15 mouse cellular contexts compared by ENCODE assay signal in genomic region chr1:136579360-136579759, GRCm38 (mm10). TPM values are rescaled to one million over a fixed set of nuclear protein-coding genes. Genes with fewer than 3 reads are reported as not detected.
A peak's percentile ranks its signal among the peaks of the same experiment; 100 is the strongest.
DNase-seq lines count a peak whose midpoint lies in the region; ATAC-seq and TF ChIP-seq lines count a peak whose summit lies in the region.
"Had no signal": no experiment of that assay in that cellular context is flagged by ENCODE, and none has a peak within 500 bp of the region (broad histone marks: within the 10 kb centered on the region; RNA-seq: fewer than 3 reads in every experiment).

No protein-coding gene starts in this region.

- WGBS in liver, embryonic 12.5 days (ENCODE audit: insufficient replicate concordance): 18% methylated on average over 14 of the region's 14 CpGs
- 8% methylated on average over 14 of the region's 14 CpGs for WGBS in thymus, adult 2 months

- H3K36me3 ChIP-seq in liver, embryonic 12.5 days: no peaks in the 10 kb centered on the region
- no peaks in the 10 kb centered on the region for H3K36me3 ChIP-seq in thymus, adult 2 months (ENCODE audit: control insufficient read depth, insufficient read depth, low read length)
- H3K36me3 ChIP-seq: embryonic facial prominence, embryonic 12.5 days; midbrain, embryonic 12.5 days had no signal

- intact Hi-C loops in left cerebral cortex, postnatal 36 days (cut with DNase I): no loop called here

- no peaks in the 10 kb centered on the region for H3K9me3 ChIP-seq in liver, embryonic 12.5 days (replicated peaks)
- H3K9me3 ChIP-seq: embryonic facial prominence, embryonic 12.5 days; midbrain, embryonic 12.5 days had no signal

- peak overlapping the region; percentile 27 for H3K4me2 ChIP-seq in liver, embryonic 12.5 days
- H3K4me2 ChIP-seq: embryonic facial prominence, embryonic 12.5 days; midbrain, embryonic 12.5 days had no signal

- DNase-seq in 416B (ENCODE audit: low read depth) (peak; percentile 67), MEL-GATA-1-ER (ENCODE audit: extremely low read depth, low read depth) (peak; percentile 58)
- DNase-seq in thymus, adult 2 months: peak; percentile 33
- no peak for DNase-seq in adrenal gland, adult (ENCODE audit: inconsistent age in 2 of 2, low spot score in 1 of 2)
- DNase-seq in left cerebral cortex, postnatal 36 days (ENCODE audit: low spot score in 2 of 2): no peak
- no peak for DNase-seq in right cerebral cortex, postnatal 10 days (ENCODE audit: low spot score in 2 of 2)
- DNase-seq: B cell, adult 2 months; cerebellum, adult 11-12 months; kidney, postnatal 25 days; layer of hippocampus, adult 9-11 months; lung, postnatal 10 days had no signal

- H3K27ac ChIP-seq in liver, embryonic 12.5 days: no peak overlapping the region
- H3K27ac ChIP-seq in thymus, adult 2 months (ENCODE audit: control insufficient read depth, insufficient read depth, low read length): peak overlapping the region; percentile 88
- H3K27ac ChIP-seq: embryonic facial prominence, embryonic 12.5 days; midbrain, embryonic 12.5 days had no signal

- H3K4me3 ChIP-seq in liver, embryonic 12.5 days: no peak overlapping the region
- H3K4me3 ChIP-seq in thymus, adult 2 months (ENCODE audit: control insufficient read depth, insufficient read depth, low read length): peak overlapping the region; percentile 56
- H3K4me3 ChIP-seq: embryonic facial prominence, embryonic 12.5 days; midbrain, embryonic 12.5 days had no signal

- H3K4me1 ChIP-seq in liver, embryonic 12.5 days: peaks cover 7% of the 10 kb centered on the region
- peaks cover 36% of the 10 kb centered on the region for H3K4me1 ChIP-seq in thymus, adult 2 months (replicated peaks; ENCODE audit: control insufficient read depth, insufficient read depth, low read length)

- TF ChIP-seq POLR2A in thymus, adult 2 months (IDR thresholded peaks at IDR 0.05; ENCODE audit: control insufficient read depth, extremely low read depth, insufficient read depth, low read length, poor library complexity): no peak

- ATAC-seq in liver, embryonic 12.5 days: no peak
- no peak for ATAC-seq in monocyte, adult 5-6 weeks (replicated peaks; ENCODE audit: insufficient number of reproducible peaks, low FRiP score, low TSS enrichment, poor library complexity, severe bottlenecking)

- no peak overlapping the region for H3K9ac ChIP-seq in liver, embryonic 12.5 days
- H3K9ac ChIP-seq: embryonic facial prominence, embryonic 12.5 days; midbrain, embryonic 12.5 days had no signal

- TF ChIP-seq CTCF in thymus, adult 2 months (IDR thresholded peaks at IDR 0.05; ENCODE audit: borderline replicate concordance, control insufficient read depth, extremely low read depth, insufficient read depth, low read length, poor library complexity): no peak

- peaks cover 12% of the 10 kb centered on the region for H3K27me3 ChIP-seq in liver, embryonic 12.5 days (replicated peaks)
- H3K27me3 ChIP-seq in thymus, adult 2 months (ENCODE audit: control insufficient read depth, insufficient read depth, low read length): no peaks in the 10 kb centered on the region
- H3K27me3 ChIP-seq: embryonic facial prominence, embryonic 12.5 days; midbrain, embryonic 12.5 days had no signal

RNA-seq across cellular contexts. Expression of gene Zfp281, which starts 45.3 kb away (rescaled TPM):
- 11.9 and 12.3 TPM in 2 replicates for polyA plus RNA-seq in liver, embryonic 12.5 days (2016; fragmentation: Nextera tagmentation; extraction: Ambion mirVana)
- polyA plus RNA-seq in thymus, adult 2 months (2012; rRNA removed): 6.2 TPM in 2 replicates
- total RNA-seq in monocyte, adult 5-6 weeks (2017): 36.6 to 52.3 TPM (median 38.8 TPM) in 3 replicates
- total RNA-seq in left cerebral cortex, postnatal 36 days (2021): 10 to 100 TPM; 33.9 to 36.2 TPM

Comparison
In these comparisons a context has a peak if more than half of its experiments do, and no peak if none do; other contexts are left out.
1. DNase-seq: peak in 416B (single experiment), MEL-GATA-1-ER (single experiment) and thymus, adult 2 months (single experiment); none in adrenal gland, adult (0 of 2), left cerebral cortex, postnatal 36 days (0 of 2) and right cerebral cortex, postnatal 10 days (0 of 2).